Mouse (Mus musculus) neural tube, postnatal 0 days (tissue): Measurements from ENCODE around the gene Pianp. TPM values are rescaled to one million over a fixed set of nuclear protein-coding genes. Genes with fewer than 3 reads are reported as not detected.

ENCODE experiments used
- polyA plus RNA-seq: library from polyadenylated mRNA; unstranded; fragments of >200 nt; fragmentation: Nextera tagmentation; extraction: Ambion mirVana; gene quantifications from 2 replicates; pipeline ENCODE4 v1.2.1, GENCODE M21; 2015

The Pianp gene
- polyA plus RNA-seq: 80.9 and 95.2 TPM in 2 replicates

GRCm38 (mm10) chr6:124996551-124997501 lies at the start of gene Pianp:
Gene Pianp, plus strand, starts transcription at chr6:124996694.

GRCm38 (mm10) chr6:124965088-124965719 lies 31.3 kb upstream of the Pianp start, which contains the start of gene Cops7a:
Gene Cops7a, minus strand, starts transcription at chr6:124965538.

GRCm38 (mm10) chr6:125009129-125009180 lies 12.5 kb downstream of the Pianp start, which contains the start of gene Zfp384:
Gene Zfp384, plus strand, starts transcription at chr6:125009145.

GRCm38 (mm10) chr6:125039533-125040153 lies 43.1 kb downstream of the Pianp start, which contains the start of gene Ing4:
Gene Ing4, plus strand, starts transcription at chr6:125039760.

GRCm38 (mm10) chr6:125049678-125050077 lies 53.2 kb downstream of the Pianp start, which contains the start of gene Acrbp:
Gene Acrbp, plus strand, starts transcription at chr6:125049689.

Other genes with a start within 250 kb of the Pianp start
- gene Gm45234, start 240.7 kb upstream of the Pianp start, polyA plus RNA-seq: not detected in 2 replicates
- gene Atn1, start 240.2 kb upstream of the Pianp start, polyA plus RNA-seq: 26.7 and 29.5 TPM in 2 replicates
- gene Eno2, start 227.0 kb upstream of the Pianp start, polyA plus RNA-seq: 305 and 307 TPM in 2 replicates
- gene Lrrc23, start 217.0 kb upstream of the Pianp start, polyA plus RNA-seq: 2.4 and 3.0 TPM in 2 replicates
- gene Spsb2, start 188.0 kb upstream of the Pianp start, polyA plus RNA-seq: 10.3 and 10.9 TPM in 2 replicates
- 467 and 484 TPM in 2 replicates for gene Tpi1, start 182.4 kb upstream of the Pianp start, polyA plus RNA-seq
- 154 and 171 TPM in 2 replicates for gene Usp5, start 167.2 kb upstream of the Pianp start, polyA plus RNA-seq
- 18.2 and 21.2 TPM in 2 replicates for gene Cdca3, start 167.1 kb upstream of the Pianp start, polyA plus RNA-seq
- 0.22 and 0.38 TPM in 2 replicates for gene Gnb3, start 156.4 kb upstream of the Pianp start, polyA plus RNA-seq
- 16.8 and 19.6 TPM in 2 replicates for gene P3h3, start 138.9 kb upstream of the Pianp start, polyA plus RNA-seq
- 35.3 and 42.6 TPM in 2 replicates for gene Gpr162, start 132.7 kb upstream of the Pianp start, polyA plus RNA-seq
- 0.15 TPM in 1 of 2 replicates, not detected in the other for gene Cd4, start 108.5 kb upstream of the Pianp start, polyA plus RNA-seq
- gene Lag3, start 85.0 kb upstream of the Pianp start, polyA plus RNA-seq: 3.1 and 5.2 TPM in 2 replicates
- 932 TPM in 2 replicates for gene Ptms, start 76.6 kb upstream of the Pianp start, polyA plus RNA-seq
- 685 and 704 TPM in 2 replicates for gene Mlf2, start 65.3 kb upstream of the Pianp start, polyA plus RNA-seq
- 111 and 114 TPM in 2 replicates for gene Cops7a, start 31.2 kb upstream of the Pianp start, polyA plus RNA-seq
- gene Zfp384, start 12.5 kb downstream of the Pianp start, polyA plus RNA-seq: 13.6 and 13.7 TPM in 2 replicates
- gene Ing4, start 43.1 kb downstream of the Pianp start, polyA plus RNA-seq: 91.2 and 93.6 TPM in 2 replicates
- gene Acrbp, start 53.0 kb downstream of the Pianp start, polyA plus RNA-seq: 18.7 and 19.3 TPM in 2 replicates
- gene Lpar5, start 71.2 kb downstream of the Pianp start, polyA plus RNA-seq: 0.71 and 0.94 TPM in 2 replicates
- 90.4 and 92.6 TPM in 2 replicates for gene Chd4, start 99.3 kb downstream of the Pianp start, polyA plus RNA-seq
- 37.5 and 39.7 TPM in 2 replicates for gene Nop2, start 135.2 kb downstream of the Pianp start, polyA plus RNA-seq
- 24.5 and 27.5 TPM in 2 replicates for gene Iffo1, start 148.5 kb downstream of the Pianp start, polyA plus RNA-seq
- gene Gapdh, start 169.8 kb downstream of the Pianp start, polyA plus RNA-seq: 1,880 and 2,030 TPM in 2 replicates
- 17.6 and 23.0 TPM in 2 replicates for gene Ncapd2, start 195.0 kb downstream of the Pianp start, polyA plus RNA-seq
- 166 and 188 TPM in 2 replicates for gene Mrpl51, start 195.1 kb downstream of the Pianp start, polyA plus RNA-seq
- 148 and 157 TPM in 2 replicates for gene Vamp1, start 218.9 kb downstream of the Pianp start, polyA plus RNA-seq
- 7.7 and 9.3 TPM in 2 replicates for gene Tapbpl, start 235.2 kb downstream of the Pianp start, polyA plus RNA-seq
- 2.5 TPM in 2 replicates for gene Cd27, start 240.3 kb downstream of the Pianp start, polyA plus RNA-seq